Mouse (Mus musculus) testis, adult 2 months (tissue): Measurements from ENCODE around the gene Olfr1385.
"Not testable (repeated sequence)": the region's sequence is repeated elsewhere in the genome, so short reads cannot be mapped to it uniquely, and the experiment has no call there.

ENCODE experiments used
- CTCF ChIP-seq: fragments of 200-500 bp; IDR thresholded peaks from 2 replicates; pipeline ENCODE4 v1.5.1; 2012; ENCODE audit warnings: low read depth, mild to moderate bottlenecking, inconsistent platforms, low read length, moderate library complexity; ENCODE audit not compliant: control insufficient read depth, insufficient read depth, insufficient replicate concordance
- POLR2A ChIP-seq: fragments of 200-500 bp; IDR thresholded peaks from 2 replicates; pipeline ENCODE4 v1.6.1; 2012; ENCODE audit warnings: low read depth, mild to moderate bottlenecking, inconsistent platforms, low read length, moderate library complexity; ENCODE audit not compliant: control insufficient read depth

GRCm38 (mm10) chr11:49536631-49537030 is 47.8 kb downstream of the Olfr1385 start:
- not testable (repeated sequence) for TF ChIP-seq CTCF, POLR2A
